Mouse (Mus musculus): Measurements from ENCODE around the gene Sh3kbp1.

Gene Sh3kbp1

DNA sequence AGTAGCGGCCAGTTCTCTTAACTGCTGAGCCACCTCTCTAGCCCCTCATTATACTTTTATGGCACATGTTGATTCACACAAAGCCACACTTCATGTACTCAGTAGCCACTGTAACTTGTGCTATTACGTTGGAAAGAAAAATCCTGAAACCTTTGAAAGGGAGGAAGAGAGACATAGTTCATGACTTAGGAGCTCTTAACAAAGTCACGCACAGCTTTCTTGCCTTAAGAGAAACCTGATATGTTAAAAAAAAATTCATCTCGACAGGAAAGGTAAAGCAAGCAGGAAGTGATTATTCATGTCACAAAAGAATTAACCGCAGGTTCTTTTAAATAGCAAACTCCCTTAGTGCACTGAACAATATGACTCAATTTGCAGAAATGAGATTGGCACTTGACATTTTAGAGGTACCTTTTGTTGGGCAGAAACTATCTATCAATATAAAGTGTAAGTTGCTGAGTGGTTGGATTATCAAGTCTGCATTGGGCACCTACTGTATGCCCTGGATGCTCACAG lies 51.3 kb downstream of the Sh3kbp1 start:
- no peak for DNase-seq

DNA sequence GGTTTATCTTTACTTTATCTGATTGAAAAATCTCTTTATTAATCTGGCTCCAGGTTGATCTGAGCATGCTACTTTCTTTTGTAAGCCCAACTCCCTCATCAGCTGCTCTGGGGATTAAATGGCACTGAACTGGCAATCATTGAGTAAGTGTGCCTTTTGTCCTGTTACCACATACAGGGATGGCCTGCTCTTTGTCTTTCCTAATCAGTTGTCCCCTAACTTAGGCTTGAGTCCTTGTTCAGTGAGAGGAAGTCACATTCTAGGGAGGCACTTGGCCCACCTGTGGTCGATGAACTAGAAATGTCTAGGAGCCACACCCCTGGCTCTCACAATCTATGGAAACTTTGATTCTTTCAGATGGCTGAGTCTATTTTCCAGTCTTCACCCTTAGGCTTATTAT lies 58.4 kb downstream of the Sh3kbp1 start:
- no peak for DNase-seq

GRCm38 (mm10) chrX:159686850-159687249 lies 59.8 kb downstream of the Sh3kbp1 start:
- no peak for DNase-seq

- DNase-seq: no peak
Observed at GRCm38 (mm10) chrX:159688698-159689097, 61.6 kb downstream of the Sh3kbp1 start.

GRCm38 (mm10) chrX:159689785-159690416 lies 62.8 kb downstream of the Sh3kbp1 start:
- no peak for DNase-seq

- DNase-seq: no peak
Observed at GRCm38 (mm10) chrX:159693126-159693525, 66.1 kb downstream of the Sh3kbp1 start.

DNA sequence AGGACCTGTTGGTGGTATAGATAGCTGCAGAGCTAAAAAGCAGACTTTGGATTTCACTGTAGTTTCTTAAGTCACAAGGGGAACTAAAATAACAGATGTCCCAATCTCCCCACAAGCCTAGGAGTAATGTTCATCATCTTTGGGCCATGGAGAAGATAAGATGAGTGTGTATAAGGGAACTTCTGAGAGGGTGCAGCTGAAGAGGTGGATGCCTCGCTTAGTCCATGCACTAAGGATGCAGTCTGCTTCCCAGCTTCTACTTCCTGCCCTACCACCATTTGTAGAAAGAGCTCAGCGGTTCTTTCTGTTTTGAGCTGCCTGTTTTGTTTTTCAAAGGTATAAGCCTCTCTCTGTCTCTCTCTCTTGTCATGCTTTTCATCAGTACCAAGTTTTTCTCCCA lies 69.5 kb downstream of the Sh3kbp1 start:
- no peak for DNase-seq

- peak; percentile 27 to 35 for DNase-seq
Observed at GRCm38 (mm10) chrX:159697030-159697454, 70.0 kb downstream of the Sh3kbp1 start.

DNA sequence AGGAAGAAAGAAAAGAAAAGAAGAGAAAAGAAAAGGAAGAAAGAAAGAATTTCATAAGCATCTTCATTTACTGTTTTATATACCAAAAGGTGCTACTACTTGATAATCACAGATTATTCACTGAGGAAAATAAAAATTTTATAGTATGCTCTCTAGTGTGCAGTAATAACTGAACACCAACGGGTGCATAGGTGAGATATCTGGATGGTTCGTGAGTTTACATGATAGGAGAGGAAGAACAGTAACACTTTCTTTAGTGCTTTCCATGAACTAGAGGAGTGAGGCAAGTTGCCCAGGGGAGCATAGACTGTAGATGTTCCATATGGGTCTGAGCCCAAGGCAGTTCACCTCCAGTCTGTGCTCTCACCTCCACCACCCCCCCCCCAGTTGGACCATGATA lies 75.8 kb downstream of the Sh3kbp1 start:
- DNase-seq: no peak

DNA sequence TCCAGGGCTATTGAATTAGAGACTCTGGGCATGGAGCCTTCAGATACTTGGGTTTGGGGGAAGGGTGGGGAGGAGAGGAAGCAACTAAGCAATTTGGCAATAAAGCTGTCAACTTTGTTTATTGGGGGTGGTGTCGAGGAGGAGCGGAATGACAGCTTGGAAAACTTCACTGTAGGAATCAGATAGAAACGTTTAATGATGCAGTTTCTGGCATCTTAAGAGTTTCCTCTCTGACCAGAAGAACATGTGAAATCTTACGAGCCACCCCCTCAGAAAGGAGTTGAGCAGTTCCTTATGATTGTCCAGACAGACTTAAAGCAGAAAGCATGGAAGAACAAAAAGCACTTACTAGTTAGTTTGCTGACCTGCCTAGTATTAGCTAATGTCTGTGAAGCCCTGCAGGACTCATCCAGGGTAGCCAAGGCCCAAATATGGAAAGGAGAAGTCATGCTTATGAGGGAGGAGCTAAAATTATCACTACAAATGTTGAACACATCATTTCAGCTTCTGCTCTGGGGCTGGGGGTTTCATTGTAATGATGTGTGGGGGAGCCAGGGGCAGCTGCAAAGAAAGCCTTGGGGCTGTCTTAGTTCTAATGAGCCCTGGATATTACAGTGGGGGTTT lies 77.4 kb downstream of the Sh3kbp1 start:
- peak in 1 of 2 experiments; percentile 12 for DNase-seq

- DNase-seq: no peak
Observed at GRCm38 (mm10) chrX:159705412-159705811, 78.3 kb downstream of the Sh3kbp1 start.

GRCm38 (mm10) chrX:159708076-159708830 lies 81.2 kb downstream of the Sh3kbp1 start:
- peak in 1 of 2 experiments; percentile 4 for DNase-seq

DNA sequence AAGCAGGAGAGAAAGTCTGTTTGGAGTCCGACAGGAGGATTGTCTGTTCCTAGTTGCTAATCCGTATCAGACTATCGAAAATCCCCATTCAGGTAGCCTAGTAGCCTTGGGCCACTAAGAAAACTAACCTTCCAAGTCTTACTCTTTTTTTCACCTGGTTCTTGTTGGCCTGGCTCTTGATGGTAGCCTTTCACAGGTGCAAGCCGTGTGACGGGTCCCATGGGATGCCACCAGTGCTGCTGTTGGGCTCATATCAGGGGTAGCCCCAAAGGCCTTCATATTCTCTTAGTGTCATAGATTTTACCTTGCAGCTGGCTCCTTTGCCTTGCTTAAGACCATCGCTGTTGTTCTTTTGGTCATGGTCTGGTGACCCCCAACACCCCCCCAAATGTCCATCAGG lies 82.2 kb downstream of the Sh3kbp1 start:
- DNase-seq: no peak

GRCm38 (mm10) chrX:159711070-159712029 lies 84.3 kb downstream of the Sh3kbp1 start:
- no peak for DNase-seq

DNA sequence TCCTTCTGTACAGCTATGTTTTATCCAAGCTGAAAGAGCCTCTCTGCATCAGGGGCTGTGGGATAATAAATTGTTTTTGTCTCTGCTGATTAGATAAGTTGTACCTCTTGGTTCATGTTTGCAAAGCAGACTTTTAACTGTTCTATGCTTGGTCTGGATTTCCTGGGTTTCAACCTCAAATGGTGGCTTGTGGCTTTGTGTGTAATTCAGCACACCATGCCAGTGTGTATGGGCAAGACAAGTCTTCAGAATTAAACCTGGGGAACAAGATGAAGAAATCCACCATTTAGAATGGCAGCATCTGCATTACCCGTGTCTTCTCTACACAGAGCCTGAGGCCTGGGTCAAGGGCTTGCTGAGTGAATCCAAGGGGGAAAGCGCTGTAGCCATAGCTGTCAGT lies 86.1 kb downstream of the Sh3kbp1 start:
- no peak for DNase-seq

DNA sequence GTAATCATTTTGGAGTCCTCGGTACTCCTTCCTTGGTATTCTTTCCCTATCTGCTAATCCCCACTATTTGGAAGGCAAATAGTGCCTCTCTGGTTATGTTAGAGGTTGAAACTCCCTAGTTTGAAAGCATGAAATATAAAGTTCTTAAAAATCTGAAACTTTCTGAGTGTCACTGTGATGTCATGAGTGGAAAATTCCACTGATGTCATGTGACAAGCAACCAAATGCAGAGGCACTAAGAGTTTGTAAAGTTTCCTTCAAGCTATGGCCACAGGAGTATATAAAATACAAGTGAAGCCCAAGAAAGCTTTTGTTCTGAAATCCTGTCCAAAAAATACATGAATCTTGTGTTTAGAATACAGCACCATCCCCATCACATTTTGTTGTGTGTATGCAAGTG lies 94.3 kb downstream of the Sh3kbp1 start:
- no peak for DNase-seq

DNA sequence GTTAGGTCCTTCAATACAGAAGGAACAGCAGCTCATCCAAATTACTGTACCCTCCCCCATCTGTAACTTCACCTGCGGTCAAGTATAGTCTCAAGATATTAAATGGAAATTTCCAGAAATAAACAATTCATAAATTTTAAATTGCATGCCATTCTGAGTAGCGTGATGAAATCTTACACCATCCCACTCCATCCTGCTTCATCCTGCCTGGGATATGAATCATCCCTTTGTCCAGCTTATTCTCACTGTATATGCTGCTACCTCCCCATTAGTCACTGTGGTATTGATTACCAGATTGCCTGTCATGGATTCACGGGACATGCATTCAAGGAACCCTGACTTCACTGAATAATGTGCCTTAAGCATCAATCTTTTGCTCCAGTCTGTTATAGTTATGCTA lies 104.3 kb downstream of the Sh3kbp1 start:
- no peak for DNase-seq

DNA sequence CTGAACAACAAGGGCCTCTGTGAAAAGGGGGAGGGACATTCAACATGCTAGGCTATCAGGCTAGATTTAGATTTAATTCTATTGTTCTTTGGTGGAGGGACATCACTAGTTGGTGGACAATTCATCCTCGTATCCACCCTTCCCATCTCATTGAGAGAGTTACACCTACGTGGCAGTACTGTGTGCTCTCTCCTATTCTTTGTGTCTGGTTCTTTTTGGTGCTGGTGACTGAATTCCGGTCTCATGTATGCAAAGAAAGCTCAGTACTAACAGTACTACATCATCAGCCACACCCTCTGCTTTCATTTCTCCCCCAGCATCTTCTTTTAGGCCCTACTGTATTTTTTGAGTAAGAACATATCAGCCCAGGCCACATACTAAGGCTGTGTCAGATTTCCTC lies 105.8 kb downstream of the Sh3kbp1 start:
- no peak for DNase-seq

DNA sequence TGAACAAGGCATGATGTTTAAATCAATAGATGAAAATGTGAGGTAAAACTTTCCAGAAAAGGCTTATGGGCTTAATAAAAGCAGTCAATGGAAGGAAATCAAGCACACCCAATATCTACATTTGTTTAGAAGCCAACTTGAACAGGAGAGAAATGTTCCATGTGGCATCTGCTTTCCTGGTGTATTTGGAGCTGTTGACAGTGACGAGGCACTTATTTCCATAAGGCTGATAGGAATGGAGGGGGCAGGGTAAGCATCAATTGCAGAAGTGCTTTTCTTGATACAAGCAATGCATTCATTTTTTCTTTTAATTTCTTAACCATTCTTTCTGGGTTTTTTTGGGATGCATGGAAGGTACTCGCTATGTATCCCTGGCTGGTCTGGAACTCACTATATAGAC lies 106.9 kb downstream of the Sh3kbp1 start:
- DNase-seq: no peak

- DNase-seq: no peak
Observed at GRCm38 (mm10) chrX:159735513-159736099, 108.5 kb downstream of the Sh3kbp1 start.

DNA sequence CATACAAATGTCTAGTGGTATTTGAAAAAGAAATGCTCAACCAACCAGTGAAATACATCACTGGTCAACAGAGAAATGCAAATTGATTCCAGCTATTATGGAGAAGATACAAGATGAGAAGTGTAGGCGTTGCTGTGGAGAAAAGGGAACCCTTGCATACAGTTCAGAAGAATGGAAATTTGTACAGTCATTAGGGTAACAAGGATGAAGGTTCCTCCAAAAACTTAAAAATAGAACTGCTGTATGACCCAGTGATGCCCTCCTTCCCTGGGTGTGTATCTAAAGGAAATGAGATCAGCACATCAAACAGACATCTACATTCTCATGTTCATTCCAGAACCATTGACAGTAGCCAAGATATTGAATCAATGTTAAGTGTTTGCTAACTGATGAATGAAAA lies 110.3 kb downstream of the Sh3kbp1 start:
- DNase-seq: no peak

- no peak for DNase-seq
Observed at GRCm38 (mm10) chrX:159744035-159744434, 117.0 kb downstream of the Sh3kbp1 start.

Measured in kidney, postnatal 36 days (tissue).